Mouse (Mus musculus): ENCODE results near the gene Wdr20rt. TPM values are rescaled to one million over a fixed set of nuclear protein-coding genes. Genes with fewer than 3 reads are reported as not detected.
"Not testable (repeated sequence)": the region's sequence is repeated elsewhere in the genome, so short reads cannot be mapped to it uniquely, and the experiment has no call there.

The Wdr20rt gene
- polyA plus RNA-seq, 1 experiment from 2014 or later, result not detected

GRCm38 (mm10) chr12:65232801-65233200 lies 7.5 kb downstream of the Wdr20rt start:
- not testable (repeated sequence) for H3K27me3 ChIP-seq (ENCODE audit: control insufficient read depth, insufficient read depth, low read length); H3K9ac ChIP-seq (ENCODE audit: low read depth, low read length); H3K9me3 ChIP-seq (ENCODE audit: control insufficient read depth, low read length); H3K4me3 ChIP-seq (ENCODE audit: low read depth, low read length); H3K4me2 ChIP-seq (replicated peaks; ENCODE audit: low read depth, low read length); H3K36me3 ChIP-seq (ENCODE audit: control insufficient read depth, insufficient read depth, low read length); H3K4me1 ChIP-seq (replicated peaks; ENCODE audit: control insufficient read depth, insufficient read depth, low read length); H3K27ac ChIP-seq (ENCODE audit: low read depth, low read length); DNase-seq (ENCODE audit: low spot score); ATAC-seq (ENCODE audit: low FRiP score)
- 73% methylated on average over 2 of the region's 2 CpGs for WGBS

GRCm38 (mm10) chr12:65250116-65250738 lies 24.9 kb downstream of the Wdr20rt start:
- no peak for DNase-seq (ENCODE audit: low spot score)
- no peak overlapping the region for H3K9ac ChIP-seq (ENCODE audit: low read depth, low read length)
- 93% methylated on average over 10 of the region's 10 CpGs for WGBS
- H3K4me1 ChIP-seq (replicated peaks; ENCODE audit: control insufficient read depth, insufficient read depth, low read length), result no peaks in the 10 kb centered on the region
- H3K4me2 ChIP-seq (replicated peaks; ENCODE audit: low read depth, low read length), result no peak overlapping the region
- no peak for ATAC-seq (ENCODE audit: low FRiP score)
- H3K36me3 ChIP-seq (ENCODE audit: control insufficient read depth, insufficient read depth, low read length), result no peaks in the 10 kb centered on the region
- no peak overlapping the region for H3K27ac ChIP-seq (ENCODE audit: low read depth, low read length)
- no peaks in the 10 kb centered on the region for H3K9me3 ChIP-seq (ENCODE audit: control insufficient read depth, low read length)
- no peaks in the 10 kb centered on the region for H3K27me3 ChIP-seq (ENCODE audit: control insufficient read depth, insufficient read depth, low read length)
- no peak overlapping the region for H3K4me3 ChIP-seq (ENCODE audit: low read depth, low read length)

- Histone ChIP-seq H3K4me3 (ENCODE audit: low read depth, low read length) (no peak overlapping the region), H3K27ac (ENCODE audit: low read depth, low read length) (no peak overlapping the region), H3K9me3 (ENCODE audit: control insufficient read depth, low read length) (no peaks in the 10 kb centered on the region), H3K4me1 (replicated peaks; ENCODE audit: control insufficient read depth, insufficient read depth, low read length) (no peaks in the 10 kb centered on the region), H3K9ac (ENCODE audit: low read depth, low read length) (no peak overlapping the region), H3K36me3 (ENCODE audit: control insufficient read depth, insufficient read depth, low read length) (no peaks in the 10 kb centered on the region), H3K4me2 (replicated peaks; ENCODE audit: low read depth, low read length) (no peak overlapping the region), H3K27me3 (ENCODE audit: control insufficient read depth, insufficient read depth, low read length) (no peaks in the 10 kb centered on the region)
- DNase-seq (ENCODE audit: low spot score), result no peak
- ATAC-seq (ENCODE audit: low FRiP score), result no peak
Observed at GRCm38 (mm10) chr12:65256887-65257286, 31.6 kb downstream of the Wdr20rt start.

GRCm38 (mm10) chr12:65258212-65259138 lies 33.2 kb downstream of the Wdr20rt start:
- 54% methylated on average over 19 of the region's 19 CpGs for WGBS
- DNase-seq (ENCODE audit: low spot score) (peak; percentile 34), ATAC-seq (ENCODE audit: low FRiP score) (peak; percentile 75)
- no peaks in the 10 kb centered on the region for H3K4me1 ChIP-seq (replicated peaks; ENCODE audit: control insufficient read depth, insufficient read depth, low read length)
- no peaks in the 10 kb centered on the region for H3K36me3 ChIP-seq (ENCODE audit: control insufficient read depth, insufficient read depth, low read length)
- H3K27ac ChIP-seq (ENCODE audit: low read depth, low read length), result no peak overlapping the region
- H3K9ac ChIP-seq (ENCODE audit: low read depth, low read length), result no peak overlapping the region
- H3K9me3 ChIP-seq (ENCODE audit: control insufficient read depth, low read length), result no peaks in the 10 kb centered on the region
- H3K4me3 ChIP-seq (ENCODE audit: low read depth, low read length), result no peak overlapping the region
- H3K27me3 ChIP-seq (ENCODE audit: control insufficient read depth, insufficient read depth, low read length), result no peaks in the 10 kb centered on the region
- H3K4me2 ChIP-seq (replicated peaks; ENCODE audit: low read depth, low read length), result no peak overlapping the region

- no peak overlapping the region for H3K27ac ChIP-seq (ENCODE audit: low read depth, low read length)
- no peaks in the 10 kb centered on the region for H3K4me1 ChIP-seq (replicated peaks; ENCODE audit: control insufficient read depth, insufficient read depth, low read length)
- no peaks in the 10 kb centered on the region for H3K36me3 ChIP-seq (ENCODE audit: control insufficient read depth, insufficient read depth, low read length)
- no peak overlapping the region for H3K9ac ChIP-seq (ENCODE audit: low read depth, low read length)
- no peak overlapping the region for H3K4me2 ChIP-seq (replicated peaks; ENCODE audit: low read depth, low read length)
- H3K27me3 ChIP-seq (ENCODE audit: control insufficient read depth, insufficient read depth, low read length), result no peaks in the 10 kb centered on the region
- 73% methylated on average over 13 of the region's 13 CpGs for WGBS
- ATAC-seq (ENCODE audit: low FRiP score) (0 out of 2 replicates have a peak, but pooled peaks have one; percentile 54), DNase-seq (ENCODE audit: low spot score) (no peak)
- H3K4me3 ChIP-seq (ENCODE audit: low read depth, low read length), result no peak overlapping the region
- no peaks in the 10 kb centered on the region for H3K9me3 ChIP-seq (ENCODE audit: control insufficient read depth, low read length)
Observed at GRCm38 (mm10) chr12:65259139-65260111, 34.1 kb downstream of the Wdr20rt start.

GRCm38 (mm10) chr12:65268311-65268984 lies 43.1 kb downstream of the Wdr20rt start:
- no peaks in the 10 kb centered on the region for H3K27me3 ChIP-seq (ENCODE audit: control insufficient read depth, insufficient read depth, low read length)
- 84% methylated on average over 5 of the region's 5 CpGs for WGBS
- H3K9ac ChIP-seq (ENCODE audit: low read depth, low read length), result no peak overlapping the region
- ATAC-seq (ENCODE audit: low FRiP score) (no peak), DNase-seq (ENCODE audit: low spot score) (no peak)
- H3K27ac ChIP-seq (ENCODE audit: low read depth, low read length), result no peak overlapping the region
- no peaks in the 10 kb centered on the region for H3K4me1 ChIP-seq (replicated peaks; ENCODE audit: control insufficient read depth, insufficient read depth, low read length)
- no peak overlapping the region for H3K4me2 ChIP-seq (replicated peaks; ENCODE audit: low read depth, low read length)
- H3K36me3 ChIP-seq (ENCODE audit: control insufficient read depth, insufficient read depth, low read length), result no peaks in the 10 kb centered on the region
- H3K4me3 ChIP-seq (ENCODE audit: low read depth, low read length), result no peak overlapping the region
- no peaks in the 10 kb centered on the region for H3K9me3 ChIP-seq (ENCODE audit: control insufficient read depth, low read length)

GRCm38 (mm10) chr12:65269406-65269805 lies 44.1 kb downstream of the Wdr20rt start:
- DNase-seq (ENCODE audit: low spot score) (no peak), ATAC-seq (ENCODE audit: low FRiP score) (no peak)
- Histone ChIP-seq H3K36me3 (ENCODE audit: control insufficient read depth, insufficient read depth, low read length) (no peaks in the 10 kb centered on the region), H3K27ac (ENCODE audit: low read depth, low read length) (no peak overlapping the region), H3K27me3 (ENCODE audit: control insufficient read depth, insufficient read depth, low read length) (no peaks in the 10 kb centered on the region), H3K4me1 (replicated peaks; ENCODE audit: control insufficient read depth, insufficient read depth, low read length) (no peaks in the 10 kb centered on the region), H3K9ac (ENCODE audit: low read depth, low read length) (no peak overlapping the region), H3K9me3 (ENCODE audit: control insufficient read depth, low read length) (no peaks in the 10 kb centered on the region), H3K4me2 (replicated peaks; ENCODE audit: low read depth, low read length) (no peak overlapping the region), H3K4me3 (ENCODE audit: low read depth, low read length) (no peak overlapping the region)
- WGBS, result 71% methylated on average over 5 of the region's 5 CpGs

GRCm38 (mm10) chr12:65273807-65274206 lies 48.5 kb downstream of the Wdr20rt start:
- Histone ChIP-seq H3K36me3 (ENCODE audit: control insufficient read depth, insufficient read depth, low read length) (no peaks in the 10 kb centered on the region), H3K27ac (ENCODE audit: low read depth, low read length) (no peak overlapping the region), H3K4me1 (replicated peaks; ENCODE audit: control insufficient read depth, insufficient read depth, low read length) (no peaks in the 10 kb centered on the region), H3K27me3 (ENCODE audit: control insufficient read depth, insufficient read depth, low read length) (no peaks in the 10 kb centered on the region), H3K4me3 (ENCODE audit: low read depth, low read length) (no peak overlapping the region), H3K9me3 (ENCODE audit: control insufficient read depth, low read length) (no peaks in the 10 kb centered on the region), H3K4me2 (replicated peaks; ENCODE audit: low read depth, low read length) (no peak overlapping the region), H3K9ac (ENCODE audit: low read depth, low read length) (no peak overlapping the region)
- ATAC-seq (ENCODE audit: low FRiP score), result no peak
- DNase-seq (ENCODE audit: low spot score), result peak; percentile 23
- WGBS, result 76% methylated on average over 4 of the region's 4 CpGs

Data from hindbrain, embryonic 11.5 days (tissue).